Mouse (Mus musculus): ENCODE results near the gene Erbb4.

DNA sequence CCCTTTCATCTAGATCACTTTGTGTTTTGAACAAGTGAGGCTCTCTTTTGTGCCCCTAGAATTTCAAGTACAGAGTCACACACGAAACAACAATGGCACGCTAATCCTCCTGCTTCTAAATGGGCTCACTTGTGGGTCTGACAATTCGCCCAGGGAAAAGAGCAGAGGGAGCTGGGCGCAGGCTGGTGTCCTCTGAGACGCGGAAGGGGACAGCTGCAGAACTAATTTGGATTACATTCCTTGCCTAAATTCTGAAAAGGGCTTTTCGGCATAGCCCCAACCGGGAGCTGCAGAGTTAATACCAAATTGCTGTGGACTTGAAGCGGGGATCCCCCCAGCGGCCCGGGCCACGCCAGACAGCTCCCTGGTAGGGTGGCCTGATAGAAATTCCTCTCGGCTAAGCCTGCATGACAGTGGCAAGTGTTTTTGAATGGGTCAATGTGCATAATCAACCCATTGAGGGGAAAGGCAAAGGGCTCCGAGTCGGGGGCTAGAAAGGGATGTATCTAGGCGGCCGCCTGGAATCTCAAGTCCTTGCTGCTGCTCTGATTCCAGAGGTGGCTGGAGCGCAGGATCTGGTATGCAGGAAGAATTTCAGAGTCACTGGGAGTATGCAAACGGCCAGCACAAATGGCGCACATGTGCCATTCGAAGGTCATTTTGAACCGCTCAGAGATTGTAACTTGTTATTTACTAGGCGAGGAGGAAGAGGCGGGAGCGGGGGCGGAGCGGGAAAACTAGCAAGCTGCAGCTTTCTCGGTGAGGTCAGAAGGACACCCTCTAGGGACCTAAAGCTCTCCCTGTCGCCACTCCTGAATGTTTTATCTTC, 2.2 kb downstream of the Erbb4 start:
- no peak for TF ChIP-seq CTCF (IDR thresholded peaks at IDR 0.05)
- no peak for TF ChIP-seq EP300 (IDR thresholded peaks at IDR 0.05)

Data from lung, postnatal 0 days (tissue).